Mouse (Mus musculus) embryo, embryonic 10.5 days (tissue): ENCODE measurements around the gene Aamp.

Source experiments
- DNase-seq: peaks from one replicate; pipeline ENCODE4 v3.0.0-alpha.2; 2015; ENCODE audit warnings: low spot score

Gene Aamp

GRCm38 (mm10) chr1:74236590-74237317 lies 47.8 kb downstream of the Aamp start:
- DNase-seq, result peak; percentile 54

- peak; percentile 94 for DNase-seq
These were observed 48.5 kb downstream of the Aamp start, which contains the start of gene Arpc2 for GRCm38 (mm10) chr1:74235938-74236589. Arpc2 (plus strand) TSS chr1:74236084.

GRCm38 (mm10) chr1:74230992-74231391 lies 53.5 kb downstream of the Aamp start:
- no peak for DNase-seq

- DNase-seq, result no peak
These were observed 54.6 kb downstream of the Aamp start for GRCm38 (mm10) chr1:74229942-74230341.
